Comparison of ENCODE assay signal across 18 mouse cellular contexts in the genomic region with DNA sequence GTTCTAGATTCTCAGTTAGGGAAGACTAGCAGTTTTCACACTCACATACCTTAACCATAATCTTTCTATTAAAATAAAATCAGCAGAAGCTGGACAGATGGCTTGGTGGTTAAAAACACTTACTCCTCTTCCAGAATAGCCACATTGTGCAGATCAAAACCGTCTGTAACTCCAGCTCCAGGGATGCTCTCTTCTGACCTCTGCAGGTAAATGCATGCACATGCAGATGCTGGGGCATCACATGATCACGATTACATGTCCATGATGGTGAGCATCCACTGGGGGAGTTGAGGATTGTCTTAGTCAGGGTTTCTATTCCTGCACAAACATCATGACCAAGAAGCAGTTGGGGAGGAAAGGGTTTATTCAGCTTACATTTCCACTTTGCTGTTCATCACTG.
DNase-seq lines count a peak whose midpoint lies in the region; ATAC-seq and TF ChIP-seq lines count a peak whose summit lies in the region.
"Had no signal": no experiment of that assay in that cellular context is flagged by ENCODE, and none has a peak within 500 bp of the region (broad histone marks: within the 10 kb centered on the region; RNA-seq: fewer than 3 reads in every experiment).

No protein-coding gene starts in this region.

- no peak overlapping the region for H3K9ac ChIP-seq in forebrain, embryonic 14.5 days (ENCODE audit: low read length)
- H3K9ac ChIP-seq in forebrain, embryonic 16.5 days (replicated peaks; ENCODE audit: low read depth, low read length): no peak overlapping the region
- no peak overlapping the region for H3K9ac ChIP-seq in lung, embryonic 14.5 days
- H3K9ac ChIP-seq: forebrain, embryonic 12.5 days; heart, embryonic 15.5 days; hindbrain, embryonic 13.5 days; midbrain, embryonic 12.5 days had no signal

- H3K27ac ChIP-seq in forebrain, embryonic 14.5 days (ENCODE audit: low read depth, low read length): no peak overlapping the region
- H3K27ac ChIP-seq in forebrain, embryonic 16.5 days (ENCODE audit: low read length): no peak overlapping the region
- no peak overlapping the region for H3K27ac ChIP-seq in lung, embryonic 14.5 days (ENCODE audit: low read depth)
- H3K27ac ChIP-seq: forebrain, embryonic 12.5 days; heart, embryonic 15.5 days; hindbrain, embryonic 13.5 days; midbrain, embryonic 12.5 days had no signal

- H3K36me3 ChIP-seq in forebrain, embryonic 14.5 days (ENCODE audit: control insufficient read depth, insufficient read depth, low read length): no peaks in the 10 kb centered on the region
- H3K36me3 ChIP-seq in forebrain, embryonic 16.5 days (ENCODE audit: control insufficient read depth, insufficient read depth): no peaks in the 10 kb centered on the region
- H3K36me3 ChIP-seq in lung, embryonic 14.5 days (ENCODE audit: insufficient read depth): no peaks in the 10 kb centered on the region
- H3K36me3 ChIP-seq: forebrain, embryonic 12.5 days; heart, embryonic 15.5 days; hindbrain, embryonic 13.5 days; midbrain, embryonic 12.5 days had no signal

- no peaks in the 10 kb centered on the region for H3K4me1 ChIP-seq in forebrain, embryonic 14.5 days (ENCODE audit: control insufficient read depth, insufficient read depth, low read length)
- no peaks in the 10 kb centered on the region for H3K4me1 ChIP-seq in forebrain, embryonic 16.5 days (replicated peaks; ENCODE audit: control insufficient read depth, insufficient read depth, low read length)
- no peaks in the 10 kb centered on the region for H3K4me1 ChIP-seq in lung, embryonic 14.5 days (ENCODE audit: insufficient read depth)
- H3K4me1 ChIP-seq: forebrain, embryonic 12.5 days; heart, embryonic 15.5 days; hindbrain, embryonic 13.5 days; midbrain, embryonic 12.5 days had no signal

- TF ChIP-seq CTCF in lung, embryonic 14.5 days (IDR thresholded peaks at IDR 0.05; ENCODE audit: low read depth): peak; percentile 18; the same call in 1 of the 2 replicates

- peak; percentile 13 for DNase-seq in adrenal gland, postnatal 14 days
- no peak for DNase-seq in adrenal gland, postnatal 25 days
- peak; percentile 10 for DNase-seq in forebrain, embryonic 14.5 days (ENCODE audit: low spot score)
- no peak for DNase-seq in lung, embryonic 14.5 days
- no peak for DNase-seq in lung, postnatal 10 days
- DNase-seq in retina, postnatal 1 day: peak; percentile 43
- DNase-seq in urinary bladder, postnatal 14 days (ENCODE audit: low spot score): no peak
- DNase-seq: heart, adult 11 months; kidney, adult 11 months; kidney, postnatal 36 days; lung, postnatal 36 days; right cerebral cortex, postnatal 14 days; thymus, postnatal 4 days had no signal

- no peak overlapping the region for H3K4me3 ChIP-seq in forebrain, embryonic 14.5 days (ENCODE audit: low read depth, low read length)
- no peak overlapping the region for H3K4me3 ChIP-seq in forebrain, embryonic 16.5 days (replicated peaks; ENCODE audit: low read length)
- no peak overlapping the region for H3K4me3 ChIP-seq in lung, embryonic 14.5 days (ENCODE audit: low read depth, low read length)
- H3K4me3 ChIP-seq: forebrain, embryonic 12.5 days; heart, embryonic 15.5 days; hindbrain, embryonic 13.5 days; midbrain, embryonic 12.5 days had no signal

- H3K4me2 ChIP-seq in forebrain, embryonic 14.5 days (ENCODE audit: low read length): no peak overlapping the region
- H3K4me2 ChIP-seq in forebrain, embryonic 16.5 days (ENCODE audit: low read length): no peak overlapping the region
- H3K4me2 ChIP-seq in lung, embryonic 14.5 days: no peak overlapping the region
- H3K4me2 ChIP-seq: forebrain, embryonic 12.5 days; heart, embryonic 15.5 days; hindbrain, embryonic 13.5 days; midbrain, embryonic 12.5 days had no signal

- H3K9me3 ChIP-seq in forebrain, embryonic 14.5 days (replicated peaks; ENCODE audit: control insufficient read depth, low read length): no peaks in the 10 kb centered on the region
- H3K9me3 ChIP-seq in forebrain, embryonic 16.5 days (ENCODE audit: control insufficient read depth, low read length): no peaks in the 10 kb centered on the region
- H3K9me3 ChIP-seq in lung, embryonic 14.5 days (ENCODE audit: low read depth, low read length): no peaks in the 10 kb centered on the region
- H3K9me3 ChIP-seq: forebrain, embryonic 12.5 days; heart, embryonic 15.5 days; hindbrain, embryonic 13.5 days; midbrain, embryonic 12.5 days had no signal

- H3K27me3 ChIP-seq in forebrain, embryonic 14.5 days (replicated peaks; ENCODE audit: control insufficient read depth, insufficient read depth, low read length): no peaks in the 10 kb centered on the region
- no peaks in the 10 kb centered on the region for H3K27me3 ChIP-seq in forebrain, embryonic 16.5 days (replicated peaks; ENCODE audit: control insufficient read depth, insufficient read depth, low read length)
- no peaks in the 10 kb centered on the region for H3K27me3 ChIP-seq in lung, embryonic 14.5 days (ENCODE audit: insufficient read depth, low read length)
- H3K27me3 ChIP-seq: forebrain, embryonic 12.5 days; heart, embryonic 15.5 days; hindbrain, embryonic 13.5 days; midbrain, embryonic 12.5 days had no signal

- WGBS in forebrain, embryonic 14.5 days: 45% methylated on average over 2 of the region's 2 CpGs
- WGBS in forebrain, embryonic 16.5 days: 39% methylated on average over 2 of the region's 2 CpGs
- 42% methylated on average over 2 of the region's 2 CpGs for WGBS in lung, embryonic 14.5 days

- no peak for ATAC-seq in forebrain, embryonic 14.5 days
- ATAC-seq in forebrain, embryonic 16.5 days: no peak
- ATAC-seq in lung, embryonic 14.5 days (ENCODE audit: insufficient read depth): no peak

Comparison
In these comparisons a context has a peak if more than half of its experiments do, and no peak if none do; other contexts are left out.
1. DNase-seq: peak in adrenal gland, postnatal 14 days (single experiment), forebrain, embryonic 14.5 days (single experiment) and retina, postnatal 1 day (single experiment); none in adrenal gland, postnatal 25 days (single experiment), lung, embryonic 14.5 days (single experiment), lung, postnatal 10 days (single experiment) and urinary bladder, postnatal 14 days (single experiment).